Mouse (Mus musculus) olfactory bulb, adult 2 months (tissue): ENCODE results near the gene Edn1. TPM values are rescaled to one million over a fixed set of nuclear protein-coding genes. Genes with fewer than 3 reads are reported as not detected.

Source experiments
- H3K27ac ChIP-seq: fragments of 200-500 bp; 2 replicates; pipeline ENCODE4 v1.5.1; 2012; ENCODE audit warnings: low read depth, low read length; ENCODE audit not compliant: insufficient read depth
- H3K4me1 ChIP-seq: fragments of 200-500 bp; 2 replicates; pipeline ENCODE4 v1.6.1; 2012; ENCODE audit warnings: low read length; ENCODE audit not compliant: control insufficient read depth, insufficient read depth
- H3K4me3 ChIP-seq: fragments of 200-500 bp; 2 replicates; pipeline ENCODE4 v1.5.1; 2012; ENCODE audit warnings: mild to moderate bottlenecking, low read depth, low read length, moderate library complexity; ENCODE audit not compliant: insufficient read depth
- CTCF ChIP-seq: fragments of 200-500 bp; IDR thresholded peaks from 2 replicates; pipeline ENCODE4 v1.5.1; 2012; ENCODE audit warnings: low read depth, mild to moderate bottlenecking, low read length, moderate library complexity; ENCODE audit not compliant: insufficient read depth
- POLR2A ChIP-seq: fragments of 200-500 bp; IDR thresholded peaks from 2 replicates; pipeline ENCODE4 v1.6.1; 2012; ENCODE audit warnings: mild to moderate bottlenecking, low read depth, low read length, moderate library complexity; ENCODE audit not compliant: insufficient read depth
- WGBS: fragments of 180-500 bp; shearing (Covaris S2); methylation state at CpG from one replicate; pipeline ENCODE4 v1.1.7; 2018; 5-methylcytosine and 5-hydroxymethylcytosine counted together
- polyA plus RNA-seq: library from polyadenylated mRNA; stranded (reverse); fragments of >200 nt; gene quantifications from 2 replicates; pipeline ENCODE4 v1.2.4, GENCODE M21; 2012; ENCODE audit warnings: low replicate concordance; ENCODE audit not compliant: missing spikeins, insufficient read depth, insufficient read length

The Edn1 gene
- polyA plus RNA-seq, 1 experiment, result not detected

GRCm38 (mm10) chr13:42308368-42309103, 7.3 kb downstream of the Edn1 start:
- Histone ChIP-seq H3K4me3 (no peak overlapping the region), H3K4me1 (no peaks in the 10 kb centered on the region), H3K27ac (no peak overlapping the region)
- WGBS, result 84% methylated on average over 16 of the region's 16 CpGs
- no peak for TF ChIP-seq POLR2A
- TF ChIP-seq CTCF, result no peak

- TF ChIP-seq POLR2A (no peak), CTCF (no peak)
- 22% methylated on average over 11 of the region's 11 CpGs for WGBS
- H3K4me3 ChIP-seq, result no peak overlapping the region
- no peak overlapping the region for H3K27ac ChIP-seq
- no peaks in the 10 kb centered on the region for H3K4me1 ChIP-seq
Measured at GRCm38 (mm10) chr13:42309804-42310203, 8.5 kb downstream of the Edn1 start.

- Histone ChIP-seq H3K4me3 (no peak overlapping the region), H3K27ac (no peak overlapping the region), H3K4me1 (no peaks in the 10 kb centered on the region)
- WGBS, result 63% methylated on average over 1 of the region's 1 CpGs
- no peak for TF ChIP-seq POLR2A
- no peak for TF ChIP-seq CTCF
Measured at GRCm38 (mm10) chr13:42315628-42316027, 14.4 kb downstream of the Edn1 start.

GRCm38 (mm10) chr13:42317808-42318207, 16.5 kb downstream of the Edn1 start:
- 93% methylated on average over 4 of the region's 4 CpGs for WGBS
- Histone ChIP-seq H3K4me3 (no peak overlapping the region), H3K27ac (no peak overlapping the region), H3K4me1 (no peaks in the 10 kb centered on the region)
- no peak for TF ChIP-seq CTCF
- no peak for TF ChIP-seq POLR2A

GRCm38 (mm10) chr13:42328576-42328975, 27.3 kb downstream of the Edn1 start:
- TF ChIP-seq CTCF (no peak), POLR2A (no peak)
- Histone ChIP-seq H3K27ac (no peak overlapping the region), H3K4me1 (no peaks in the 10 kb centered on the region), H3K4me3 (no peak overlapping the region)
- 82% methylated on average over 2 of the region's 2 CpGs for WGBS

GRCm38 (mm10) chr13:42331104-42331503, 29.8 kb downstream of the Edn1 start:
- Histone ChIP-seq H3K4me1 (no peaks in the 10 kb centered on the region), H3K27ac (no peak overlapping the region), H3K4me3 (no peak overlapping the region)
- 93% methylated on average over 2 of the region's 2 CpGs for WGBS
- TF ChIP-seq CTCF, result no peak
- TF ChIP-seq POLR2A, result no peak

- no peak overlapping the region for H3K27ac ChIP-seq
- H3K4me1 ChIP-seq, result no peaks in the 10 kb centered on the region
- TF ChIP-seq CTCF (no peak), POLR2A (no peak)
- 91% methylated on average over 3 of the region's 3 CpGs for WGBS
- no peak overlapping the region for H3K4me3 ChIP-seq
Measured at GRCm38 (mm10) chr13:42334981-42335380, 33.7 kb downstream of the Edn1 start.

- no peaks in the 10 kb centered on the region for H3K4me1 ChIP-seq
- TF ChIP-seq CTCF (no peak), POLR2A (no peak)
- 85% methylated on average over 4 of the region's 4 CpGs for WGBS
- H3K27ac ChIP-seq, result no peak overlapping the region
- H3K4me3 ChIP-seq, result no peak overlapping the region
Measured at GRCm38 (mm10) chr13:42336414-42336813, 35.1 kb downstream of the Edn1 start.

GRCm38 (mm10) chr13:42337072-42337471, 35.8 kb downstream of the Edn1 start:
- 90% methylated on average over 2 of the region's 2 CpGs for WGBS
- TF ChIP-seq POLR2A, result no peak
- TF ChIP-seq CTCF, result no peak
- Histone ChIP-seq H3K4me1 (no peaks in the 10 kb centered on the region), H3K27ac (no peak overlapping the region), H3K4me3 (no peak overlapping the region)

- Histone ChIP-seq H3K4me1 (no peaks in the 10 kb centered on the region), H3K27ac (no peak overlapping the region), H3K4me3 (no peak overlapping the region)
- no peak for TF ChIP-seq POLR2A
- no peak for TF ChIP-seq CTCF
- WGBS, result 84% methylated on average over 2 of the region's 2 CpGs
Measured at GRCm38 (mm10) chr13:42339466-42339865, 38.2 kb downstream of the Edn1 start.
